Mouse (Mus musculus) T-helper 17 cell (primary cell): ENCODE measurements at regions not wholly inside any gene's neighbourhood (a gene's known extent, or its start where the extent isn't known, plus 50 kb on each side); places are given as distances from the start of the nearest gene placed in this dataset.

Experiments used
- in situ Hi-C, 2 experiments: fragments of 300-600 bp; cut with MboI, MseI; formaldehyde crosslinking; loops; 1 replicate in 1 of 2; 2 replicates in 1 of 2; pipeline ENCODE4 v1.15.1; 2025; ENCODE audit warnings: high pct_unique_total_duplicates in 2 of 2

GRCm38 (mm10) chr13:90498978-90499377 is 406.2 kb downstream of the Atp6ap1l start:
- in situ Hi-C loops: loop anchor here in 1 of 2 experiments (10.0 kb wide), 1 partner anchor 626 kb away; no protein-coding TSS in a partner anchor

GRCm38 (mm10) chr13:90497573-90497972 is 407.6 kb downstream of the Atp6ap1l start:
- in situ Hi-C loops: loop anchor here in 1 of 2 experiments (10.0 kb wide), 1 partner anchor 627 kb away; no protein-coding TSS in a partner anchor

GRCm38 (mm10) chr13:90493696-90494095 is 404.3 kb upstream of the Xrcc4 start:
- in situ Hi-C loops: loop anchor here in 1 of 2 experiments (10.0 kb wide), 1 partner anchor 631 kb away; no protein-coding TSS in a partner anchor

- in situ Hi-C loops: loop anchor here in 1 of 2 experiments (10.0 kb wide), 1 partner anchor 634 kb away; no protein-coding TSS in a partner anchor
Observed at GRCm38 (mm10) chr13:90490991-90491951, 401.9 kb upstream of the Xrcc4 start.

GRCm38 (mm10) chr13:90480484-90480883 is 391.1 kb upstream of the Xrcc4 start:
- in situ Hi-C loops: no loop called here

GRCm38 (mm10) chr13:90476880-90477279 is 387.5 kb upstream of the Xrcc4 start:
- in situ Hi-C loops: no loop called here

- in situ Hi-C loops: no loop called here
Observed at GRCm38 (mm10) chr13:90474507-90474906, 385.1 kb upstream of the Xrcc4 start.

GRCm38 (mm10) chr13:90474053-90474452 is 384.6 kb upstream of the Xrcc4 start:
- in situ Hi-C loops: no loop called here

GRCm38 (mm10) chr13:90473041-90473825 is 383.8 kb upstream of the Xrcc4 start:
- in situ Hi-C loops: no loop called here

- in situ Hi-C loops: loop anchor here in 1 of 2 experiments (10.0 kb wide), 1 partner anchor 359 kb away; no protein-coding TSS in a partner anchor
Observed at GRCm38 (mm10) chr13:90466096-90466495, 376.7 kb upstream of the Xrcc4 start.

GRCm38 (mm10) chr13:90464051-90464450 is 374.6 kb upstream of the Xrcc4 start:
- in situ Hi-C loops: loop anchor here in 1 of 2 experiments (10.0 kb wide), 1 partner anchor 361 kb away; no protein-coding TSS in a partner anchor

- in situ Hi-C loops: loop anchor here in 1 of 2 experiments (10.0 kb wide), 1 partner anchor 361 kb away; no protein-coding TSS in a partner anchor
Observed at GRCm38 (mm10) chr13:90463381-90463780, 374.0 kb upstream of the Xrcc4 start.

GRCm38 (mm10) chr13:90454631-90455030 is 365.2 kb upstream of the Xrcc4 start:
- in situ Hi-C loops: loop anchor here in 1 of 2 experiments (5.0 kb wide), 1 partner anchor 53 kb away; no protein-coding TSS in a partner anchor

- in situ Hi-C loops: no loop called here
Observed at GRCm38 (mm10) chr13:90426901-90427300, 337.5 kb upstream of the Xrcc4 start.

- in situ Hi-C loops: no loop called here
Observed at GRCm38 (mm10) chr13:90425379-90425778, 336.0 kb upstream of the Xrcc4 start.

GRCm38 (mm10) chr13:90424541-90424940 is 335.1 kb upstream of the Xrcc4 start:
- in situ Hi-C loops: no loop called here

- in situ Hi-C loops: no loop called here
Observed at GRCm38 (mm10) chr13:90420966-90421365, 331.6 kb upstream of the Xrcc4 start.

GRCm38 (mm10) chr13:90404392-90404791 is 315.0 kb upstream of the Xrcc4 start:
- in situ Hi-C loops: no loop called here

- in situ Hi-C loops: no loop called here
Observed at GRCm38 (mm10) chr13:90402061-90402460, 312.7 kb upstream of the Xrcc4 start.

- in situ Hi-C loops: no loop called here
Observed at GRCm38 (mm10) chr13:90401496-90401895, 312.1 kb upstream of the Xrcc4 start.

- in situ Hi-C loops: no loop called here
Observed at GRCm38 (mm10) chr13:90395274-90396023, 306.0 kb upstream of the Xrcc4 start.
